Mouse (Mus musculus) limb, embryonic 10.5 days (tissue): ENCODE results near the gene Nupl2. TPM values are rescaled to one million over a fixed set of nuclear protein-coding genes. Genes with fewer than 3 reads are reported as not detected.

ENCODE experiments used
- DNase-seq: peaks from one replicate; pipeline ENCODE4 v3.0.0-alpha.2; 2017; ENCODE audit warnings: low spot score
- H3K27ac ChIP-seq: fragments of 300-500 bp; sonication (generic); 2 replicates; pipeline ENCODE4 v1.5.1; 2016; ENCODE audit warnings: mild to moderate bottlenecking
- H3K27me3 ChIP-seq: fragments of 300-500 bp; sonication (generic); 2 replicates; pipeline ENCODE4 v1.6.1; 2016; ENCODE audit warnings: low read depth, mild to moderate bottlenecking; ENCODE audit not compliant: poor library complexity, severe bottlenecking
- H3K36me3 ChIP-seq: fragments of 300-500 bp; sonication (generic); 2 replicates; pipeline ENCODE4 v1.6.1; 2016; ENCODE audit warnings: mild to moderate bottlenecking, moderate library complexity
- H3K4me1 ChIP-seq: fragments of 300-500 bp; sonication (generic); 2 replicates; pipeline ENCODE4 v1.6.1; 2016
- H3K4me3 ChIP-seq: fragments of 300-500 bp; sonication (generic); 2 replicates; pipeline ENCODE4 v1.5.1; 2016; ENCODE audit warnings: mild to moderate bottlenecking, moderate library complexity
- H3K9me3 ChIP-seq: fragments of 300-500 bp; sonication (generic); replicated peaks from 2 replicates; pipeline ENCODE4 v1.6.1; 2016; ENCODE audit warnings: mild to moderate bottlenecking
- WGBS: fragments of 180-500 bp; shearing (Covaris S2); methylation state at CpG from one replicate; pipeline ENCODE4 v1.1.7; 2016; 5-methylcytosine and 5-hydroxymethylcytosine counted together
- polyA plus RNA-seq: library from polyadenylated mRNA; unstranded; fragments of >200 nt; fragmentation: Nextera tagmentation; extraction: Ambion mirVana; gene quantifications from 2 replicates; pipeline ENCODE4 v1.2.1, GENCODE M21; 2016

Gene Nupl2
- polyA plus RNA-seq, 1 experiment from 2014 or later: 22.0 TPM

GRCm38 (mm10) chr5:24181514-24182295, 16.9 kb downstream of the Nupl2 start:
- no peak for DNase-seq
- no peak overlapping the region for H3K4me3 ChIP-seq
- H3K9me3 ChIP-seq: no peaks in the 10 kb centered on the region
- no peaks in the 10 kb centered on the region for H3K27me3 ChIP-seq
- H3K36me3 ChIP-seq: peaks cover 69% of the 10 kb centered on the region
- WGBS: 94% methylated on average over 16 of the region's 16 CpGs
- no peaks in the 10 kb centered on the region for H3K4me1 ChIP-seq
- H3K27ac ChIP-seq: no peak overlapping the region

- Histone ChIP-seq H3K27me3 (no peaks in the 10 kb centered on the region), H3K4me1 (no peaks in the 10 kb centered on the region), H3K27ac (no peak overlapping the region), H3K4me3 (no peak overlapping the region), H3K36me3 (peaks cover 63% of the 10 kb centered on the region), H3K9me3 (no peaks in the 10 kb centered on the region)
- 94% methylated on average over 9 of the region's 9 CpGs for WGBS
- DNase-seq: no peak
Observed at GRCm38 (mm10) chr5:24182296-24182734, 17.6 kb downstream of the Nupl2 start.

GRCm38 (mm10) chr5:24183096-24183495, 18.3 kb downstream of the Nupl2 start:
- no peak for DNase-seq
- Histone ChIP-seq H3K27me3 (no peaks in the 10 kb centered on the region), H3K36me3 (peaks cover 55% of the 10 kb centered on the region), H3K27ac (no peak overlapping the region), H3K9me3 (no peaks in the 10 kb centered on the region), H3K4me1 (no peaks in the 10 kb centered on the region), H3K4me3 (no peak overlapping the region)
- 94% methylated on average over 6 of the region's 6 CpGs for WGBS

GRCm38 (mm10) chr5:24184011-24184410, 19.2 kb downstream of the Nupl2 start:
- no peak overlapping the region for H3K27ac ChIP-seq
- DNase-seq: no peak
- H3K36me3 ChIP-seq: peaks cover 47% of the 10 kb centered on the region
- no peaks in the 10 kb centered on the region for H3K27me3 ChIP-seq
- no peaks in the 10 kb centered on the region for H3K9me3 ChIP-seq
- WGBS: 93% methylated on average over 5 of the region's 5 CpGs
- no peak overlapping the region for H3K4me3 ChIP-seq
- H3K4me1 ChIP-seq: no peaks in the 10 kb centered on the region

- Histone ChIP-seq H3K27ac (no peak overlapping the region), H3K27me3 (no peaks in the 10 kb centered on the region), H3K9me3 (no peaks in the 10 kb centered on the region), H3K36me3 (peaks cover 17% of the 10 kb centered on the region), H3K4me3 (no peak overlapping the region), H3K4me1 (no peaks in the 10 kb centered on the region)
- no peak for DNase-seq
- WGBS: 82% methylated on average over 4 of the region's 4 CpGs
Observed at GRCm38 (mm10) chr5:24188476-24188875, 23.7 kb downstream of the Nupl2 start.

- Histone ChIP-seq H3K36me3 (no peaks in the 10 kb centered on the region; the same call in 1 of the 2 replicates), H3K27ac (no peak overlapping the region), H3K27me3 (no peaks in the 10 kb centered on the region), H3K9me3 (no peaks in the 10 kb centered on the region), H3K4me3 (no peak overlapping the region), H3K4me1 (no peaks in the 10 kb centered on the region)
- no peak for DNase-seq
- WGBS: 89% methylated on average over 2 of the region's 2 CpGs
Observed at GRCm38 (mm10) chr5:24191821-24192220, 27.1 kb downstream of the Nupl2 start.

GRCm38 (mm10) chr5:24201006-24201405, 36.2 kb downstream of the Nupl2 start:
- no peak overlapping the region for H3K4me3 ChIP-seq
- no peak for DNase-seq
- no peaks in the 10 kb centered on the region for H3K36me3 ChIP-seq
- no peaks in the 10 kb centered on the region for H3K27me3 ChIP-seq
- H3K9me3 ChIP-seq: no peaks in the 10 kb centered on the region
- 84% methylated on average over 4 of the region's 4 CpGs for WGBS
- no peak overlapping the region for H3K27ac ChIP-seq
- H3K4me1 ChIP-seq: no peaks in the 10 kb centered on the region

GRCm38 (mm10) chr5:24202492-24202891, 37.7 kb downstream of the Nupl2 start:
- DNase-seq: no peak
- 88% methylated on average over 5 of the region's 5 CpGs for WGBS
- no peaks in the 10 kb centered on the region for H3K9me3 ChIP-seq
- H3K4me3 ChIP-seq: no peak overlapping the region
- H3K4me1 ChIP-seq: no peaks in the 10 kb centered on the region
- no peak overlapping the region for H3K27ac ChIP-seq
- no peaks in the 10 kb centered on the region for H3K27me3 ChIP-seq
- H3K36me3 ChIP-seq: no peaks in the 10 kb centered on the region

- no peak overlapping the region for H3K4me3 ChIP-seq
- no peak overlapping the region for H3K27ac ChIP-seq
- H3K27me3 ChIP-seq: no peaks in the 10 kb centered on the region
- WGBS: 83% methylated on average over 5 of the region's 5 CpGs
- peaks cover 3% of the 10 kb centered on the region; the same call in 1 of the 2 replicates for H3K4me1 ChIP-seq
- H3K36me3 ChIP-seq: no peaks in the 10 kb centered on the region
- DNase-seq: no peak
- H3K9me3 ChIP-seq: no peaks in the 10 kb centered on the region
Observed at GRCm38 (mm10) chr5:24203266-24203665, 38.5 kb downstream of the Nupl2 start.

- 59% methylated on average over 10 of the region's 10 CpGs for WGBS
- no peaks in the 10 kb centered on the region for H3K27me3 ChIP-seq
- no peak overlapping the region for H3K4me3 ChIP-seq
Observed at GRCm38 (mm10) chr5:24207965-24208364, 43.2 kb downstream of the Nupl2 start.

GRCm38 (mm10) chr5:24208505-24208904, 43.7 kb downstream of the Nupl2 start:
- Histone ChIP-seq H3K27me3 (no peaks in the 10 kb centered on the region; the same call in 1 of the 2 replicates), H3K9me3 (no peaks in the 10 kb centered on the region), H3K4me1 (peaks cover 3% of the 10 kb centered on the region; the same call in 1 of the 2 replicates), H3K4me3 (no peak overlapping the region), H3K27ac (no peak overlapping the region), H3K36me3 (no peaks in the 10 kb centered on the region)
- no peak for DNase-seq
- WGBS: 98% methylated on average over 5 of the region's 5 CpGs

More at GRCm38 (mm10) chr5:24207965-24208364, 43.2 kb downstream of the Nupl2 start:
- Histone ChIP-seq H3K27ac (no peak overlapping the region), H3K4me1 (peaks cover 3% of the 10 kb centered on the region; the same call in 1 of the 2 replicates), H3K36me3 (no peaks in the 10 kb centered on the region), H3K9me3 (no peaks in the 10 kb centered on the region)
- no peak for DNase-seq

- Histone ChIP-seq H3K4me1 (no peaks in the 10 kb centered on the region), H3K27ac (no peak overlapping the region), H3K27me3 (peaks cover 13% of the 10 kb centered on the region), H3K36me3 (no peaks in the 10 kb centered on the region), H3K4me3 (no peak overlapping the region), H3K9me3 (no peaks in the 10 kb centered on the region)
- DNase-seq: no peak
- WGBS: 82% methylated on average over 3 of the region's 3 CpGs
Observed at GRCm38 (mm10) chr5:24213861-24214546, 49.2 kb downstream of the Nupl2 start.

- Histone ChIP-seq H3K4me1 (no peaks in the 10 kb centered on the region), H3K9me3 (no peaks in the 10 kb centered on the region), H3K36me3 (no peaks in the 10 kb centered on the region), H3K27me3 (peaks cover 13% of the 10 kb centered on the region), H3K4me3 (no peak overlapping the region), H3K27ac (no peak overlapping the region)
- WGBS: 83% methylated on average over 1 of the region's 1 CpGs
- no peak for DNase-seq
Observed at GRCm38 (mm10) chr5:24214547-24214878, 49.8 kb downstream of the Nupl2 start.
